Mouse (Mus musculus) lung, postnatal 10 days (tissue): Measurements from ENCODE around the gene Gpr31b.
A peak's percentile ranks its signal among the peaks of the same experiment; 100 is the strongest.
"Not testable (repeated sequence)": the region's sequence is repeated elsewhere in the genome, so short reads cannot be mapped to it uniquely, and the experiment has no call there.

ENCODE experiments used
- DNase-seq: peaks from one replicate; pipeline ENCODE4 v3.0.0; 2021

Gene Gpr31b

DNA sequence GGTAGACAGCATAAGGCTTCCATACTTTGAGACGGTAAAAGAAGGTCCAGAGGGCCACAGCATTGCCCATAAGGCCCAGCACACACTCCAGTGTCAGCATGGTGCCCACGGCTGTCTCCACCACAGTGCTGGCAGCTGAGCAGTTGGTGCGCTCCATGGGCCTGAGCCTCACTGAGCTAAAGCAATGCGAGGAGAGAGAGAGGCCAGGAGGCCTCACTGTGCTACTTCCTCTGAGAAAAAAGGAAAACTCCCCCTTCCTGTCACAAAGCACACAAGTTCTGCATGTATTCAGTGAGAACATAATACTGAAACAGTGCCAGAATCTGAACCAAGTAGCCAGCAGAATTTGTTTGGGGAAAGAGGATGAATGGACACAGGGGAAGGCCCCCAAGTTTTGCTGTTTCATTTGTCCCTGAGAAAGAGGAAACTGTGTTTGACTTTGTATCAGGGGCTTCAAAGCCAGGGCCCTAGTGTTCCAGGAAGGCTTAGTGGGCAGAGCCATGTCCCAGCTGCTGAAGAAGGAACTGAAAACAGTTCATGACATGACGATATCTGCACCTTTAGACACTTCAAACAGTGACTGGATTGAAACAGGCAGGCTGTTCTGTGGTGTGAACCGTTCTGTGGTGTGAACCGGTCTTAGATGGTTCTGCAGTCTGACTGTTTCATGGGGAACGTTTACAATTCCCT is at the start of gene Gpr31b:
Gene Gpr31b, minus strand, starts transcription at position 173 of the 690 bp plus-strand sequence.
- not testable (repeated sequence) for DNase-seq

GRCm38 (mm10) chr17:13092960-13093359 is 40.9 kb upstream of the Gpr31b start:
- not testable (repeated sequence) for DNase-seq

DNA sequence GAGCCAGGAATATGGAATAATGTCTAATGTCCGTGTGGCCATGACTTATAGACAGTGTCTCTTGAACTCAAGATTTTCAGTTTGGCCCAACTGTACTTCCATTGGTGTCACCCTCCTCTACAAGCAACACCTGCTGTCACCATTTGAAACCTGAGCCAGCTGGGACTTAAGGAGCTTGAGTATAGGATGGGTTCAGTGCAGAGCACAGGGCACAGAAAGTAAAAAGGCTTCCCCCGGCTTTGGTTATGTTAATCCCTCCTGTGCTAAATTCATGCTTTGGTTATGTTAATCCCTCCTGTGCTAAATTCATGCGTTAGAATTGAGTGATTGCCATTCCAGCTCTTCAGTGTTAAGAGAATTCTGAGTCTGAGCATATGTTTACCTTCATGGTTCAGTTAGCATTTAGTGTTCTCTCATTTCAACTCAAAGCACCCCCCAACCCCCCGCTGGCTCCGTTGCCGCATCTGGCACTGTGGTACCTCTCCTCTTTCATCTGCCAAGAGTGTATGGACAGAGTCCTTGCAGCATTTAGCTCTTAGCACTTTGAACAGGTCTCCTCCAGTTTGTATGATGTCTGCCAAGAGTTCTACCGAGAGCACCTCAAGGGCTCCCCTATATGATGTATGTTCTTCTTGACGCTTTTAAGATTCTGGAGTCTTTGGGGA is 40.1 kb upstream of the Gpr31b start:
- not testable (repeated sequence) for DNase-seq

GRCm38 (mm10) chr17:13091510-13091909 is 39.4 kb upstream of the Gpr31b start:
- not testable (repeated sequence) for DNase-seq

GRCm38 (mm10) chr17:13069227-13069626 is 17.1 kb upstream of the Gpr31b start:
- not testable (repeated sequence) for DNase-seq

- DNase-seq: not testable (repeated sequence)
Observed at GRCm38 (mm10) chr17:13067864-13068385, 15.8 kb upstream of the Gpr31b start.

DNA sequence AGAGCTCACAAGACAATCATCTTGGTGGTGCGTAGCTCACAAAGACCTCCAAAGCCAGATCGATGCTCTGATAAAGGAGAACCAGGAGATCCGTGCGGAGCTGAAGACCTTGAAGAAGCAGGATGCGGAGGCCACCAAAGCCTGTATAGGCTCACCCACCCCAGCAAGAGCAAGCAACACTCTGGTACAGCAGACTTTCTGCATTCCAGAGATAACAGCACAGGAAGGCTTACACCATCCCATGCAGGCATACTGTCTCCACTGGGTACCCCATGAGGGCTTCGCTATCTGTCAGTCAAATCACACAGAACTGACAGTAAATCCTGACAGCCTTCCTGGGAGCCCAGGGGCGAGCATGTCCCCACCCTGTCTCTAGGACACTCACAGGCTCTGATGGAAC is 10.8 kb upstream of the Gpr31b start:
- DNase-seq: not testable (repeated sequence)

- not testable (repeated sequence) for DNase-seq
Observed at GRCm38 (mm10) chr17:13060804-13061203, 8.7 kb upstream of the Gpr31b start, which contains the start of gene Tcp10b. TSS of gene Tcp10b (plus strand) at chr17:13061104.

- DNase-seq: peak; percentile 65
Observed at GRCm38 (mm10) chr17:13043846-13044673, 8.0 kb downstream of the Gpr31b start.

- not testable (repeated sequence) for DNase-seq
Observed at GRCm38 (mm10) chr17:13036627-13037192, 15.4 kb downstream of the Gpr31b start.

- DNase-seq: no peak
Observed at GRCm38 (mm10) chr17:13013316-13013715, 38.8 kb downstream of the Gpr31b start.

DNA sequence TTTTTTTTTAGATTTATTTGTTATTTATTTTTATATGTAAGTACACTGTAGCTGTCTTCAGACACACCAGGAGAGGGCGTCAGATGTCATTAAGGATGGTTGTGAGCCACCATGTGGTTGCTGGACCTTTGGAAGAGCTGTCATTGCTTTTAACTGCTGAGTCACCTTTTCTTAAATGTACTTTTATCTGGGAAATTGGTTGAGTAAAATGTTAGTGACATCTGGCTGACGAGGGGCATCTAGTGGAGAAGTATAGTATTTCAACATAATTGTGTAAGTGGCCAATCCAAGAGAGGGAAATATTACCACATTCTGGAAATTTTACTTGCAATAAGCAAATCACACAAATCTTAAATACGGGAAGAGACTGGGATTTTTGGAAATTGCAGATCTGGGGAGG is 42.2 kb downstream of the Gpr31b start:
- peak; percentile 65 for DNase-seq

GRCm38 (mm10) chr17:13008528-13008927 is 43.6 kb downstream of the Gpr31b start:
- peak; percentile 19 for DNase-seq

- peak; percentile 99 for DNase-seq
Observed at GRCm38 (mm10) chr17:13007730-13008425, 44.2 kb downstream of the Gpr31b start.

GRCm38 (mm10) chr17:13006984-13007383 is 45.1 kb downstream of the Gpr31b start:
- no peak for DNase-seq

DNA sequence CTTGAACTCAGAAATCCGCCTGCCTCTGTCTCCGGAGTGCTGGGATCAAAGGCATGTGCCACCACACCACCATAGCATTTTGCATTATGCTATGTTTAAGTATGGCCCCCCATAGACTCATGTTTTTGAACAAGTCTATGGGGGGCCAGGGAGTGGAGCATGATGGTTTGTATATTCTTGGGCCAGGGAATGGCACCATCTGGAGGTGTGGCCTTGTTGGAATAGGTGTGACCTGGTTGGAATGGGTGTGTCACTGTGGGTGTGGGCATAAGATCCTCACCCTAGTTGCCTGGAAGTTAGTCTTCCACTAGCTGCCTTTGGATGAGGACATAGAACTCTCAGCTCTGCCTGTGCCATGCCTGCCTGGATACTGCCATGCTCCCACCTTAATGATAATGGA is 45.5 kb downstream of the Gpr31b start, which contains the start of gene Sod2:
Gene Sod2, plus strand, starts transcription at position 301 of the 400 bp plus-strand sequence.
- DNase-seq: not testable (repeated sequence)

DNA sequence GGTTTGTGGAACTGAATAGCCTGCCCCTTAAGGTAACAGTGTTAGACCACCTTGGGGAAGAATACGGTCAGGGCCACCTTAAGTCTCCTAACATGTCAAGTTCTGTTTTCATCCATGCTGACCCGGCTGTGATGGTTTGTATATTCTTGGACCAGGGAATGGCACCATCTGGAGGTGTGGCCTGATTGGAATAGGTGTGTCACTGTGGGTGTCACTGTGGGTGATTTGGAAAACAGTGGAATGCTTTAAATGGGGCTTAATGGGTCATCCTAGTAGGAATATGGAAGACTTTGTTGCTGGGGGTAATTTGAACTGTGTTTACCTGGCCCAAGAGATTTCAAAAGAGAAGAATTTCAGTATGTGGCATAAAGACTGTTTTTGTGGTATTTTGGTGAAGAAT is 47.7 kb downstream of the Gpr31b start:
- not testable (repeated sequence) for DNase-seq

GRCm38 (mm10) chr17:13002243-13002642 is 49.9 kb downstream of the Gpr31b start:
- DNase-seq: not testable (repeated sequence)
